Mouse (Mus musculus) liver, postnatal 0 days (tissue): ENCODE results near the gene H2-DMb1. TPM values are rescaled to one million over a fixed set of nuclear protein-coding genes. Genes with fewer than 3 reads are reported as not detected.

Experiments
- ATAC-seq: fragments of 200-750 bp; cut with Nextera tagmentation; 2 replicates; pipeline ENCODE4 v1.8.0; 2017; ENCODE audit warnings: mild to moderate bottlenecking, moderate library complexity
- DNase-seq: peaks from one replicate; pipeline ENCODE4 v3.0.0-alpha.2; 2016
- H3K27ac ChIP-seq: fragments of 300-500 bp; sonication (generic); 2 replicates; pipeline ENCODE4 v1.5.1; 2014; ENCODE audit warnings: antibody characterized with exemption, moderate library complexity, mild to moderate bottlenecking, low read depth
- H3K27me3 ChIP-seq: fragments of 300-500 bp; sonication (generic); 2 replicates; pipeline ENCODE4 v1.6.1; 2014; ENCODE audit warnings: low read length, control low read depth, mixed read lengths; ENCODE audit not compliant: insufficient read depth
- H3K36me3 ChIP-seq: fragments of 300-500 bp; sonication (generic); replicated peaks from 2 replicates; pipeline ENCODE4 v1.6.1; 2014; ENCODE audit warnings: mild to moderate bottlenecking, control low read depth, low read length, moderate library complexity, mixed read lengths; ENCODE audit not compliant: insufficient read depth
- H3K4me1 ChIP-seq: fragments of 300-500 bp; sonication (generic); 2 replicates; pipeline ENCODE4 v1.6.1; 2014; ENCODE audit warnings: antibody characterized with exemption, mild to moderate bottlenecking, control low read depth; ENCODE audit not compliant: insufficient read depth
- H3K4me2 ChIP-seq: fragments of 300-500 bp; sonication (generic); 2 replicates; pipeline ENCODE4 v1.6.1; 2014; ENCODE audit warnings: low read depth, mild to moderate bottlenecking, low read length, moderate library complexity, mixed read lengths
- H3K4me3 ChIP-seq: fragments of 300-500 bp; sonication (generic); 2 replicates; pipeline ENCODE4 v1.5.1; 2014; ENCODE audit warnings: low read depth, low read length
- H3K9ac ChIP-seq: fragments of 300-500 bp; sonication (generic); replicated peaks from 2 replicates; pipeline ENCODE4 v1.6.1; 2014; ENCODE audit warnings: mild to moderate bottlenecking, moderate library complexity
- H3K9me3 ChIP-seq: fragments of 300-500 bp; sonication (generic); 2 replicates; pipeline ENCODE4 v1.6.1; 2016; ENCODE audit warnings: mild to moderate bottlenecking, control low read depth, low read length, mixed read lengths
- CTCF ChIP-seq: sonication (generic); IDR thresholded peaks from 2 replicates; pipeline ENCODE4 v1.5.1; 2016; ENCODE audit warnings: antibody characterized with exemption, low read depth
- EP300 ChIP-seq: IDR thresholded peaks from 2 replicates; pipeline ENCODE4 v1.6.1; 2016; ENCODE audit warnings: antibody characterized with exemption, low read depth, mild to moderate bottlenecking
- WGBS: fragments of 180-500 bp; shearing (Covaris S2); extraction: QIAGEN DNeasy Blood & Tissue Kit; methylation state at CpG from one replicate; pipeline ENCODE4 v1.1.7; 2014; ENCODE audit not compliant: insufficient replicate concordance; 5-methylcytosine and 5-hydroxymethylcytosine counted together
- polyA plus RNA-seq: library from polyadenylated mRNA; unstranded; fragments of >200 nt; fragmentation: Nextera tagmentation; extraction: Ambion mirVana; gene quantifications from 2 replicates; pipeline ENCODE4 v1.2.1, GENCODE M21; 2015

H2-DMb1 gene
- polyA plus RNA-seq, 1 experiment from 2014 or later = 4.0 TPM

DNA sequence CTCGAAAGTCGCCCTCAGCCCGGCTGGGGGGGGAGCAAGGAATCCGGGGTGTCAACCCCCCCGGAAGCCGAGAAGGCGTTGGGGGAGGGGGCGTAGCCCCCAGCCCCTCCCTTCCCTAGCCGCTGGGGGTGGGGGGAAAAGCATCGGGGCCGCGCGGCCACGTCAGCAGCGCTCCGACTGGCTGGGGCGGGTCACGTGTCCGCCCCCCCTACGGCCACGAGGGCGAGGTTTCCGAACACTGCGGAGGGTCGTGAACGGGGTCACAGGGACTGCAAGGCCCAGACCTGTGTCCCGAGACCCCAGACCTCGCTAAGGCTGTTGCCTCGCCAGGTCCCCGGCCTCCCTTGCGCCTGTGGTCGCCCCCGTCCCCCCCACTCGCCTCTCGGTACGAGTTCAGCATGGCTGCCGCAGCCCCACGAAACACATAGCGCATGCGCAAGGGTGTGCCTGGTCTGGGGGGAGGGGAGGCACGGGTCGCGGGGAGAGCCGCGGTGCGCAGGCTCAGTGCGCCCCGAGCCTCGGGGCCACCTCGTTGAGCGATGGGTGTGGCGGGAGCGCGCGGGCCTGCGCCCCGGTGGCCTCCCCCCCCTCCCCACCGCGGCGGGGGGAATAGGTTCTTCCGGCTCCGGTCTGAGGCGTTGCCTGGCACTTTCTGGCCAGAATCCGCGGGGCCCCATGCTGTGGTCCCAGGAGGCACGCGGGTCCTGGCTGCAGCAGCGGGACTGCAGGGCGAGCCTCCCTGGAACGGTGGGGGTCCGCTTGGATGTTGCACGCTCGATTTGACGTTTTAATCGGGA lies 30.5 kb upstream of the H2-DMb1 start, which contains the start of gene Brd2:
Brd2 (minus strand) TSS at position 447 of the 797 bp plus-strand sequence.
- no peaks in the 10 kb centered on the region for H3K27me3 ChIP-seq
- H3K27ac ChIP-seq = peak within 1 kb of the TSS; percentile 100
- peak within 1 kb of the TSS; percentile 93 for H3K9ac ChIP-seq
- 1% methylated on average over 48 of the region's 75 CpGs for WGBS
- H3K9me3 ChIP-seq = no peaks in the 10 kb centered on the region
- H3K4me3 ChIP-seq = peak within 1 kb of the TSS; percentile 97
- peak within 1 kb of the TSS; percentile 98 for H3K4me2 ChIP-seq
- ATAC-seq (peak; percentile 40), DNase-seq (peak; percentile 96)
- H3K36me3 ChIP-seq = 0 out of 2 replicates have a peak, but pooled peaks cover 5% of the 10 kb centered on the region
- TF ChIP-seq EP300 = peak; percentile 54; the same call in 1 of the 2 replicates
- TF ChIP-seq CTCF = no peak
- peaks cover 26% of the 10 kb centered on the region for H3K4me1 ChIP-seq

- Histone ChIP-seq H3K4me3 (peak overlapping the region; percentile 97), H3K27ac (peak overlapping the region; percentile 100), H3K9me3 (no peaks in the 10 kb centered on the region), H3K4me1 (peaks cover 31% of the 10 kb centered on the region), H3K4me2 (peak overlapping the region; percentile 98), H3K27me3 (no peaks in the 10 kb centered on the region), H3K36me3 (0 out of 2 replicates have a peak, but pooled peaks cover 5% of the 10 kb centered on the region), H3K9ac (peak overlapping the region; percentile 93)
- no peak for DNase-seq
- no peak for ATAC-seq
- WGBS = under 1% methylated on average over 7 of the region's 7 CpGs
- TF ChIP-seq EP300 = no peak
- TF ChIP-seq CTCF = no peak
These were observed 29.8 kb upstream of the H2-DMb1 start for GRCm38 (mm10) chr17:34123111-34123510.

DNA sequence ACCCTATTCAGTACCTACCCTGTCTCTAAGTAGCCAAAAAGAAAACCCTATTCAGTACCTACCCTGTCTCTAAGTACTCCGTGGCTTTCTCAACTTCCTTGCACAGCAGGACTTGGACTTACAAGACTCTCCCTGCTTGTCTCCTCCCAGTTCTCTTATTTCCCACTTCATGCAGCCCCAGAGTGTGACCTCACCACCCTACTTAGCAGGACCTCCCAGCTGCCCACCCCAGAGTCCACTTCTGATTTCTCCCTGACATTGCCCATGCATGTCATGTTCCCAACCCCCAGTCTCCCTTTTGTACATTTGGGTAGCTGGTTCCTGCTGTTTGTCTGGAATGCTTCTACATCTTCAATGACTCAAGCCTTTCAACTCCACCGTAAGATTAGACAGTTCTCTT lies 29.4 kb upstream of the H2-DMb1 start:
- H3K4me3 ChIP-seq = peak overlapping the region; percentile 97
- no peak for ATAC-seq

DNA sequence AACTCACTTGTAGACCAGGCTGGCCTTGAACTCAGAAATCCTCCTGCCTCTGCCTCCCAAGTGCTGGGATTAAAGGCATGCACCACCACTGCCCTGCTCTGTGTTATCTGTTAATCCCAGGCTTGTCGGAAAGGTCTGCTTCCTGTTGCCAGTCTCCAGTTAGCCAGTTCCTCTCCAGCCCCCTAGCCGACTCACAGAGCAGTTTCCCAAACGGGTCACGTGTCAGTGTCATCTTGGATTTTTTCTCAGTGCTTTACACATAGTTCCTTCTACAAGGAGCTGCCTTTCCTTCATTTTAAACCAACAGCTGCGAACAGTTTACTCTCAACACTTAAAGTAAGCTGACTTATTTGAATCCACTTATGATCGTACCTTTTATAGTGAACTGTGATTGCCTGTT lies 28.2 kb upstream of the H2-DMb1 start:
- ATAC-seq (no peak), DNase-seq (no peak)
- no peak overlapping the region for H3K27ac ChIP-seq
- no peaks in the 10 kb centered on the region for H3K36me3 ChIP-seq
- no peaks in the 10 kb centered on the region for H3K9me3 ChIP-seq
- 38% methylated on average over 6 of the region's 6 CpGs for WGBS
- no peak overlapping the region for H3K9ac ChIP-seq
- H3K27me3 ChIP-seq = 0 out of 2 replicates have a peak, but pooled peaks cover 4% of the 10 kb centered on the region
- no peak for TF ChIP-seq EP300
- no peak for TF ChIP-seq CTCF
- no peak overlapping the region for H3K4me3 ChIP-seq
- H3K4me2 ChIP-seq = 0 out of 2 replicates have a peak overlapping the region, but pooled peaks have one; percentile 19
- peaks cover 42% of the 10 kb centered on the region for H3K4me1 ChIP-seq

More for the DNA sequence above, 29.4 kb upstream of the H2-DMb1 start:
- 0 out of 2 replicates have a peak, but pooled peaks cover 2% of the 10 kb centered on the region for H3K36me3 ChIP-seq
- peak overlapping the region; percentile 100 for H3K27ac ChIP-seq
- WGBS = 19% methylated on average over 2 of the region's 2 CpGs
- no peak for DNase-seq
- H3K4me1 ChIP-seq = peaks cover 32% of the 10 kb centered on the region
- no peaks in the 10 kb centered on the region for H3K9me3 ChIP-seq
- peak overlapping the region; percentile 93 for H3K9ac ChIP-seq
- no peaks in the 10 kb centered on the region for H3K27me3 ChIP-seq
- no peak for TF ChIP-seq EP300
- TF ChIP-seq CTCF = no peak
- peak overlapping the region; percentile 98 for H3K4me2 ChIP-seq

DNA sequence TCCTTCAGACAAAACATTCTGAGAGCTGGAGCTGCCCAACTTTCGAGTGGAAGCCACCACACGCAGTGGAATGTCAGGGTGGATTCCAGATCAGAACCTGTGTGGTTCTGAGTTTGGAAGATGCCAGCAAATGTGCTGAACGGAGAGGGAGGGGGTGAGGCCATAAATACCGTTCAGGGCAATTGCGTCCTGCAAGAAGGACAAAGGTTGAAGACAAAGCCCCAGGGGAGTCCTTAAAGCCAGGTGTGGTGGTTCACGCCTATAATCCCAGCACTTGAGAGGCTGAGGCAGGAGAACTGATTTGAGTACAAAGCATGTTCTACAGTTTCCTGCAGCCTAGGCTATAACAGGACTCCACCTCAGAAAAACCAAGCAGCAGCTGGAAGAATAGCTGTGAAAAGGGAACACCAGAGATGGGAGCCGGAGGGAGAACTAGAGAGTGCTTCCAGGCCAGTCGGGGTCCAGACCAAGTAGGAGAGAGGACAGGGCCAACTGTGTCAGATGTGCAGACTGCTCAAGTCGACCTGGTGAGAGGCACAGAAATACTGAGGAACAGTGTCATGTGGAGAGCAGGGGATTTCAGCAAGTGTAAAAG lies 25.9 kb upstream of the H2-DMb1 start:
- 0 out of 2 replicates have a peak, but pooled peaks cover 4% of the 10 kb centered on the region for H3K27me3 ChIP-seq
- H3K27ac ChIP-seq = no peak overlapping the region
- no peak overlapping the region for H3K9ac ChIP-seq
- TF ChIP-seq EP300 (no peak), CTCF (no peak)
- H3K4me3 ChIP-seq = no peak overlapping the region
- DNase-seq = no peak
- H3K4me2 ChIP-seq = no peak overlapping the region
- no peaks in the 10 kb centered on the region for H3K36me3 ChIP-seq
- no peaks in the 10 kb centered on the region for H3K9me3 ChIP-seq
- WGBS = 64% methylated on average over 9 of the region's 9 CpGs
- peaks cover 38% of the 10 kb centered on the region for H3K4me1 ChIP-seq
- ATAC-seq = no peak

DNA sequence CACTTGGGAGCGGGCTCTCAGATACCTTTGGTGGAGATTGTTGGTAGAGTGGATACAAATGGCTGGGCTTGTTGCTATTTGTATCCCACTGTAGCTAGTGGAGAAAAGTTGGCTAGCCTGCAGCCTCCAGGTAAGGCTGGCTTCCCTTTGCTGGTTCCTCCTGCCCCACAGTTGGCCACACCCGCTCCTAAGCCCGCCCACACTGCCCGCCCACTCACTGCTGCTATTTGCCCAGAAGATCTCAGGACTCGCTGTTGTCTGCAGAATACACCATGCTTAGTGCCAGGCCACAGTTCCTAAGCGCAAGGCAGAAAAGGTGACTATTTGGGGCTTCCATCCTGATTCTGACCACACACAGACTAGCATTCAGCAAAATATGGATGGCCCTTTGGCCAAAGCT lies 25.4 kb upstream of the H2-DMb1 start:
- no peak overlapping the region for H3K27ac ChIP-seq
- H3K4me1 ChIP-seq = peaks cover 36% of the 10 kb centered on the region
- TF ChIP-seq CTCF = no peak
- TF ChIP-seq EP300 = no peak
- ATAC-seq (0 out of 2 replicates have a peak, but pooled peaks have one; percentile 21), DNase-seq (peak; percentile 84)
- no peak overlapping the region for H3K4me3 ChIP-seq
- H3K27me3 ChIP-seq = 0 out of 2 replicates have a peak, but pooled peaks cover 4% of the 10 kb centered on the region
- no peaks in the 10 kb centered on the region for H3K9me3 ChIP-seq
- H3K4me2 ChIP-seq = no peak overlapping the region
- H3K9ac ChIP-seq = no peak overlapping the region; the same call in 1 of the 2 replicates
- WGBS = 14% methylated on average over 6 of the region's 6 CpGs
- H3K36me3 ChIP-seq = no peaks in the 10 kb centered on the region
